Mouse (Mus musculus) kidney, postnatal 0 days (tissue): ENCODE measurements around the gene Hsdl2. TPM values are rescaled to one million over a fixed set of nuclear protein-coding genes. Genes with fewer than 3 reads are reported as not detected.

ENCODE experiments used
- ATAC-seq: fragments of 200-750 bp; cut with Nextera tagmentation; replicated peaks from 2 replicates; pipeline ENCODE4 v1.8.0; 2017; ENCODE audit warnings: low read depth, moderate number of reproducible peaks, moderate TSS enrichment, moderate library complexity; ENCODE audit not compliant: low FRiP score
- DNase-seq: peaks from one replicate; pipeline ENCODE4 v3.0.0-alpha.2; 2016; ENCODE audit warnings: low spot score
- H3K27ac ChIP-seq: fragments of 300-500 bp; sonication (generic); 2 replicates; pipeline ENCODE4 v1.5.1; 2014; ENCODE audit warnings: mild to moderate bottlenecking
- H3K27me3 ChIP-seq: fragments of 300-500 bp; sonication (generic); 2 replicates; pipeline ENCODE4 v1.6.1; 2014; ENCODE audit warnings: low read length, mixed read lengths; ENCODE audit not compliant: insufficient read depth
- H3K36me3 ChIP-seq: fragments of 300-500 bp; sonication (generic); 2 replicates; pipeline ENCODE4 v1.6.1; 2014; ENCODE audit warnings: low read length, mixed read lengths; ENCODE audit not compliant: insufficient read depth
- H3K4me1 ChIP-seq: fragments of 300-500 bp; sonication (generic); replicated peaks from 2 replicates; pipeline ENCODE4 v1.6.1; 2014; ENCODE audit warnings: antibody characterized with exemption, low read length, mixed read lengths; ENCODE audit not compliant: insufficient read depth
- H3K4me2 ChIP-seq: fragments of 300-500 bp; sonication (generic); 2 replicates; pipeline ENCODE4 v1.6.1; 2014; ENCODE audit warnings: mild to moderate bottlenecking, low read length, moderate library complexity, mixed read lengths
- H3K4me3 ChIP-seq: fragments of 300-500 bp; sonication (generic); replicated peaks from 2 replicates; pipeline ENCODE4 v1.5.1; 2014; ENCODE audit warnings: low read depth, low read length
- H3K9ac ChIP-seq: fragments of 300-500 bp; sonication (generic); 2 replicates; pipeline ENCODE4 v1.6.1; 2014; ENCODE audit warnings: low read depth, low read length
- H3K9me3 ChIP-seq: fragments of 300-500 bp; sonication (generic); replicated peaks from 2 replicates; pipeline ENCODE4 v1.6.1; 2016; ENCODE audit warnings: low read length, inconsistent platforms, mixed read lengths
- CTCF ChIP-seq: IDR thresholded peaks from 2 replicates; pipeline ENCODE4 v1.5.1; 2016; ENCODE audit warnings: antibody characterized with exemption, low read depth, mild to moderate bottlenecking, moderate library complexity
- WGBS: fragments of 180-500 bp; shearing (Covaris S2); extraction: QIAGEN DNeasy Blood & Tissue Kit; methylation state at CpG from one replicate; pipeline ENCODE4 v1.1.7; 2014; 5-methylcytosine and 5-hydroxymethylcytosine counted together
- polyA plus RNA-seq: library from polyadenylated mRNA; unstranded; fragments of >200 nt; fragmentation: Nextera tagmentation; extraction: Ambion mirVana; gene quantifications from 2 replicates; pipeline ENCODE4 v1.2.1, GENCODE M21; 2015

Gene Hsdl2
- polyA plus RNA-seq = 40.4 and 46.6 TPM in 2 replicates

- H3K4me3 ChIP-seq = peak within 1 kb of the TSS; percentile 66
- TF ChIP-seq CTCF = no peak
- no peaks in the 10 kb centered on the region for H3K36me3 ChIP-seq
- DNase-seq = peak; percentile 99
- peaks cover 6% of the 10 kb centered on the region; the same call in 1 of the 2 replicates for H3K4me1 ChIP-seq
- H3K9me3 ChIP-seq = no peaks in the 10 kb centered on the region
- H3K27ac ChIP-seq = peak within 1 kb of the TSS; percentile 90
- no peaks in the 10 kb centered on the region for H3K27me3 ChIP-seq
- peak within 1 kb of the TSS; percentile 76 for H3K9ac ChIP-seq
- peak within 1 kb of the TSS; percentile 83 for H3K4me2 ChIP-seq
- WGBS = under 1% methylated on average over 61 of the region's 61 CpGs
- ATAC-seq = peak; percentile 97
Measured at GRCm38 (mm10) chr4:59581314-59582185, at the start of gene Hsdl2. Gene Hsdl2, plus strand, starts transcription at chr4:59581563.

- H3K9me3 ChIP-seq = no peaks in the 10 kb centered on the region
- no peaks in the 10 kb centered on the region for H3K4me1 ChIP-seq
- H3K9ac ChIP-seq = no peak overlapping the region
- no peak for TF ChIP-seq CTCF
- H3K4me2 ChIP-seq = no peak overlapping the region
- H3K4me3 ChIP-seq = no peak overlapping the region
- no peaks in the 10 kb centered on the region for H3K27me3 ChIP-seq
- no peaks in the 10 kb centered on the region for H3K36me3 ChIP-seq
- 65% methylated on average over 2 of the region's 2 CpGs for WGBS
- no peak overlapping the region for H3K27ac ChIP-seq
- DNase-seq = no peak
- ATAC-seq = no peak
Measured at GRCm38 (mm10) chr4:59533268-59533667, 48.1 kb upstream of the Hsdl2 start.

- no peak overlapping the region for H3K4me2 ChIP-seq
- H3K36me3 ChIP-seq = no peaks in the 10 kb centered on the region
- TF ChIP-seq CTCF = no peak
- DNase-seq = no peak
- H3K9me3 ChIP-seq = no peaks in the 10 kb centered on the region
- no peak for ATAC-seq
- H3K4me1 ChIP-seq = no peaks in the 10 kb centered on the region
- no peak overlapping the region for H3K27ac ChIP-seq
- H3K27me3 ChIP-seq = no peaks in the 10 kb centered on the region
- H3K9ac ChIP-seq = no peak overlapping the region
- no peak overlapping the region for H3K4me3 ChIP-seq
Measured at GRCm38 (mm10) chr4:59535624-59536023, 45.7 kb upstream of the Hsdl2 start.

GRCm38 (mm10) chr4:59536281-59536680 lies 45.1 kb upstream of the Hsdl2 start:
- H3K36me3 ChIP-seq = no peaks in the 10 kb centered on the region
- H3K9ac ChIP-seq = no peak overlapping the region
- H3K4me1 ChIP-seq = no peaks in the 10 kb centered on the region
- H3K27ac ChIP-seq = no peak overlapping the region
- H3K4me3 ChIP-seq = no peak overlapping the region
- H3K4me2 ChIP-seq = no peak overlapping the region
- 100% methylated on average over 1 of the region's 1 CpGs for WGBS
- no peaks in the 10 kb centered on the region for H3K27me3 ChIP-seq
- DNase-seq (no peak), ATAC-seq (no peak)
- no peak for TF ChIP-seq CTCF
- no peaks in the 10 kb centered on the region for H3K9me3 ChIP-seq

- Histone ChIP-seq H3K4me1 (peaks cover 7% of the 10 kb centered on the region; the same call in 1 of the 2 replicates), H3K27me3 (no peaks in the 10 kb centered on the region), H3K4me3 (no peak overlapping the region), H3K36me3 (no peaks in the 10 kb centered on the region), H3K9me3 (no peaks in the 10 kb centered on the region), H3K9ac (no peak overlapping the region), H3K4me2 (no peak overlapping the region), H3K27ac (no peak overlapping the region)
- DNase-seq = no peak
- no peak for ATAC-seq
- TF ChIP-seq CTCF = peak; percentile 36; the same call in 1 of the 2 replicates
Measured at GRCm38 (mm10) chr4:59543006-59543405, 38.4 kb upstream of the Hsdl2 start.

- Histone ChIP-seq H3K4me2 (no peak overlapping the region), H3K9me3 (no peaks in the 10 kb centered on the region), H3K27ac (no peak overlapping the region), H3K27me3 (no peaks in the 10 kb centered on the region), H3K4me1 (peaks cover 7% of the 10 kb centered on the region; the same call in 1 of the 2 replicates), H3K36me3 (no peaks in the 10 kb centered on the region), H3K4me3 (no peak overlapping the region), H3K9ac (no peak overlapping the region)
- DNase-seq (no peak), ATAC-seq (no peak)
- TF ChIP-seq CTCF = no peak
- WGBS = 65% methylated on average over 2 of the region's 2 CpGs
Measured at GRCm38 (mm10) chr4:59544654-59545053, 36.7 kb upstream of the Hsdl2 start.
